ENCODE assay signal across 11 mouse cellular contexts in the genomic region with DNA sequence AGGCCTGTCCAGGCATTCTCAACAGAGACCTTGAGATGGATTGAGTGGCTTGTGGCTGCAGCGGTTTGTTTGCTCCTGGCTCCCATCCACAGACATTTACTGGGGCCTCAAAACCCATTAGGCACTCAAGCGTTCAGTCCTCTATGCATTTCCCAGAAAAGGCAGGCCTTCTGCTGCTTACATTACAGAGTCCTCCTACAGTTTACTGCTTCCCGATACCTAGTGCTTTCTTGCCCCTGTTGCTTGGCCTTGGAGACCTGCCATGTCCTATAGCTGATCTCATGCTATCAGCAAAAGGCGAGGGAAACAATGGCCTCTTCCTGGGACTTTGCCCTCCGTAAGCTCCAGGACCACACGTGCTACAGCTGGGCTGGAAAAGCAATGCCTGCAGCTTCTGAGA.
A peak's percentile ranks its signal among the peaks of the same experiment; 100 is the strongest.
DNase-seq lines count a peak whose midpoint lies in the region; ATAC-seq lines count a peak whose summit lies in the region.
"Had no signal": no experiment of that assay in that cellular context is flagged by ENCODE, and none has a peak within 500 bp of the region (broad histone marks: within the 10 kb centered on the region; RNA-seq: fewer than 3 reads in every experiment).

No protein-coding gene starts in this region.

- H3K9ac ChIP-seq in neural tube, embryonic 13.5 days = no peak overlapping the region
- H3K9ac ChIP-seq: midbrain, embryonic 12.5 days had no signal

- H3K36me3 ChIP-seq in heart, embryonic 10.5 days = no peaks in the 10 kb centered on the region
- no peaks in the 10 kb centered on the region for H3K36me3 ChIP-seq in neural tube, embryonic 13.5 days
- H3K36me3 ChIP-seq: midbrain, embryonic 12.5 days had no signal

- H3K4me3 ChIP-seq in heart, embryonic 10.5 days = no peak overlapping the region
- no peak overlapping the region for H3K4me3 ChIP-seq in neural tube, embryonic 13.5 days
- H3K4me3 ChIP-seq: midbrain, embryonic 12.5 days had no signal

- no peak for DNase-seq in heart, embryonic 10.5 days (ENCODE audit: low spot score)
- DNase-seq in heart, adult 18-20 months = no peak
- no peak for DNase-seq in neural tube, embryonic 10.5 days (ENCODE audit: extremely low spot score, low spot score)
- DNase-seq in kidney, postnatal 10 days = peak; percentile 62
- peak; percentile 67 for DNase-seq in yolk sac, embryonic 10.5 days (ENCODE audit: low spot score)
- no peak for DNase-seq in urinary bladder, adult 2 months (ENCODE audit: low spot score)
- no peak for DNase-seq in right cerebral cortex, postnatal 4 days
- DNase-seq: adrenal gland, adult 8-10 months had no signal

- no peaks in the 10 kb centered on the region for H3K9me3 ChIP-seq in heart, embryonic 10.5 days
- H3K9me3 ChIP-seq in neural tube, embryonic 13.5 days = no peaks in the 10 kb centered on the region
- H3K9me3 ChIP-seq: midbrain, embryonic 12.5 days had no signal

- H3K27me3 ChIP-seq in heart, embryonic 10.5 days (ENCODE audit: insufficient read depth, poor library complexity, severe bottlenecking) = no peaks in the 10 kb centered on the region
- H3K27me3 ChIP-seq in neural tube, embryonic 13.5 days = no peaks in the 10 kb centered on the region
- H3K27me3 ChIP-seq: CH12.LX; midbrain, embryonic 12.5 days had no signal

- WGBS in heart, embryonic 10.5 days = 63% methylated on average over 6 of the region's 6 CpGs
- 54% methylated on average over 6 of the region's 6 CpGs for WGBS in neural tube, embryonic 13.5 days

- 0 out of 2 replicates have a peak, but pooled peaks have one; percentile 15 for ATAC-seq in neural tube, embryonic 13.5 days (ENCODE audit: low read depth)

- H3K4me1 ChIP-seq in heart, embryonic 10.5 days = peaks cover 25% of the 10 kb centered on the region
- peaks cover 76% of the 10 kb centered on the region for H3K4me1 ChIP-seq in neural tube, embryonic 13.5 days (replicated peaks)

- H3K27ac ChIP-seq in heart, embryonic 10.5 days = peak overlapping the region; percentile 23; the same call in 1 of the 2 replicates
- peak overlapping the region; percentile 70 for H3K27ac ChIP-seq in neural tube, embryonic 13.5 days (replicated peaks)
- H3K27ac ChIP-seq: midbrain, embryonic 12.5 days had no signal

- H3K4me2 ChIP-seq in neural tube, embryonic 13.5 days = no peak overlapping the region
- H3K4me2 ChIP-seq: midbrain, embryonic 12.5 days had no signal

Comparison
In these comparisons a context has a peak if more than half of its experiments do, and no peak if none do; other contexts are left out.
1. DNase-seq: peak in kidney, postnatal 10 days (single experiment) and yolk sac, embryonic 10.5 days (single experiment); none in heart, embryonic 10.5 days (single experiment), heart, adult 18-20 months (0 of 2), neural tube, embryonic 10.5 days (single experiment), urinary bladder, adult 2 months (single experiment) and right cerebral cortex, postnatal 4 days (single experiment).